Mouse (Mus musculus): ENCODE results near the gene Pdlim5. TPM values are rescaled to one million over a fixed set of nuclear protein-coding genes. Genes with fewer than 3 reads are reported as not detected.

Pdlim5 gene
- polyA plus RNA-seq, 1 experiment from 2014 or later, result 9.4 TPM

DNA sequence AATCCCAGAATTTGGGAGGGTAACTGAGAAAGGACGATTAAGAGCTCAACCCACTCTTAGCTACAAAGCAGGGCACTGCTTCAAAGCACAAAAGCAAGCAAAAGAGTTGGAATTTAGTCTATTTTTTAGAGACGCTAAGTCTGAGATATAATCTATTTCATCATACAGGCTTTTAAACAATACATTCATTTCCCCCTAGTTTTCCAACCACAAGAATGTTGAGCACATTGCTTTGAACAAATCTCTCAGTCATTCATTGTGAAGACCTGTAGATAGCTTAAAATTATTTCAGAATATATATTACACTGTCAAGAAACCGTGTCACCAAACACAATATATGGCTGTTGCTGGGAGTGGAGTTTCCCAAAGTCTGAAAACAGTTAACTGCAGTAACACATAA, 65.1 kb downstream of the Pdlim5 start:
- H3K4me1 ChIP-seq (ENCODE audit: insufficient read depth), result no peaks in the 10 kb centered on the region
- no peaks in the 10 kb centered on the region for H3K27me3 ChIP-seq (ENCODE audit: insufficient read depth, low read length)
- H3K27ac ChIP-seq (ENCODE audit: low read depth), result no peak overlapping the region
- no peak for DNase-seq
- H3K9me3 ChIP-seq (ENCODE audit: low read length), result no peaks in the 10 kb centered on the region
- TF ChIP-seq EP300 (IDR thresholded peaks at IDR 0.05; ENCODE audit: low read depth) (no peak), CTCF (IDR thresholded peaks at IDR 0.05; ENCODE audit: low read depth) (no peak)
- H3K4me2 ChIP-seq (ENCODE audit: low read depth, low read length), result no peak overlapping the region
- 60% methylated on average over 3 of the region's 3 CpGs for WGBS (ENCODE audit: insufficient replicate concordance)
- ATAC-seq, result no peak
- H3K4me3 ChIP-seq (ENCODE audit: low read depth, low read length), result no peak overlapping the region
- no peaks in the 10 kb centered on the region for H3K36me3 ChIP-seq (replicated peaks; ENCODE audit: insufficient read depth, low read length)
- H3K9ac ChIP-seq (replicated peaks), result no peak overlapping the region

DNA sequence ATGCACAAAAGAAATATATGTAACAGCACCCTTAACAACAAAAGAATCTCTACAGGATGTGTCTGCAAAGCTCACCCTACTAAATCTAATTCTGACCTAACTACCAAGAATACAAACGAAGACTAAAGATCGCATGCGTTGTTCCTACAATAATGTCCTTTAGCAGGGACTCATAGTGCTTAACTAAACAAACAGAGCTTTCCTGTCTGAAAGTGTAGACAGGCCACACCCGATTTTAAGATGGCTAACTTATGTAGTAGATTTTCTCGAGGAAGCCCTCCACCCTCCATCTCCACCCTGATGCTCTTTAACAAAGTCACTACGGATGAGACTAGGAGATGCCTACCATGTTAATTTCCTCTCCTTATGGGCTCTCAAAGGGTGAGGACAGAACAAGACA, 71.9 kb downstream of the Pdlim5 start:
- ATAC-seq, result no peak
- Histone ChIP-seq H3K9ac (replicated peaks) (no peak overlapping the region), H3K4me3 (ENCODE audit: low read depth, low read length) (no peak overlapping the region), H3K9me3 (ENCODE audit: low read length) (no peaks in the 10 kb centered on the region), H3K4me2 (ENCODE audit: low read depth, low read length) (no peak overlapping the region), H3K27me3 (ENCODE audit: insufficient read depth, low read length) (no peaks in the 10 kb centered on the region), H3K27ac (ENCODE audit: low read depth) (no peak overlapping the region), H3K36me3 (replicated peaks; ENCODE audit: insufficient read depth, low read length) (no peaks in the 10 kb centered on the region), H3K4me1 (ENCODE audit: insufficient read depth) (0 out of 2 replicates have a peak, but pooled peaks cover 2% of the 10 kb centered on the region)
- 52% methylated on average over 6 of the region's 6 CpGs for WGBS (ENCODE audit: insufficient replicate concordance)
- no peak for DNase-seq
- TF ChIP-seq EP300 (IDR thresholded peaks at IDR 0.05; ENCODE audit: low read depth), result no peak
- no peak for TF ChIP-seq CTCF (IDR thresholded peaks at IDR 0.05; ENCODE audit: low read depth)

DNA sequence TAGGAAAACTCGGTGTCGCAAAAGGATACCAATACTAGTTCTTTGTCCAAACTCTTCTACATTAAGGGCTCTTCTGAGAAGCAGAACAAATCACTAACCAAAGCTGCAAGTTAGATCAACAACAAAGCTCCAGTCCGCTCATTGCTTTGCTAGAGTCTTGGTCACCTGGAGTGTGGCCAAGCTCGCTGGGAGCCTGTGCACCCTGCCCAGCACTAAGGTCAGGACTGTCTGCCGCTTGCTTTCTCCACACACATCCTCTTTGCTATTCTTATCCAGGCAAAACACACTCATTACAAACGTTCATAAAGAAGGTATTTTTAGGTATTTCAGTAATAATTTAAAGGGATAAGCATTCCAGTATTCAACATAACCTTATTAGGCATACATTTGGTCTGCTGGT, 73.6 kb downstream of the Pdlim5 start:
- ATAC-seq, result 0 out of 2 replicates have a peak, but pooled peaks have one; percentile 33

GRCm38 (mm10) chr3:142318147-142318546, 77.3 kb downstream of the Pdlim5 start:
- WGBS (ENCODE audit: insufficient replicate concordance), result 70% methylated on average over 2 of the region's 2 CpGs
- H3K9me3 ChIP-seq (ENCODE audit: low read length), result no peaks in the 10 kb centered on the region
- no peak for ATAC-seq
- no peaks in the 10 kb centered on the region for H3K27me3 ChIP-seq (ENCODE audit: insufficient read depth, low read length)
- peak; percentile 25 for DNase-seq
- no peak overlapping the region for H3K4me3 ChIP-seq (ENCODE audit: low read depth, low read length)
- H3K27ac ChIP-seq (ENCODE audit: low read depth), result no peak overlapping the region
- TF ChIP-seq CTCF (IDR thresholded peaks at IDR 0.05; ENCODE audit: low read depth) (no peak), EP300 (IDR thresholded peaks at IDR 0.05; ENCODE audit: low read depth) (no peak)
- H3K4me2 ChIP-seq (ENCODE audit: low read depth, low read length), result no peak overlapping the region
- no peaks in the 10 kb centered on the region for H3K36me3 ChIP-seq (replicated peaks; ENCODE audit: insufficient read depth, low read length)
- 0 out of 2 replicates have a peak, but pooled peaks cover 3% of the 10 kb centered on the region for H3K4me1 ChIP-seq (ENCODE audit: insufficient read depth)
- H3K9ac ChIP-seq (replicated peaks), result no peak overlapping the region

More for the DNA sequence above, 73.6 kb downstream of the Pdlim5 start:
- no peak for TF ChIP-seq CTCF (IDR thresholded peaks at IDR 0.05; ENCODE audit: low read depth)
- H3K36me3 ChIP-seq (replicated peaks; ENCODE audit: insufficient read depth, low read length), result no peaks in the 10 kb centered on the region
- no peaks in the 10 kb centered on the region for H3K27me3 ChIP-seq (ENCODE audit: insufficient read depth, low read length)
- no peaks in the 10 kb centered on the region for H3K9me3 ChIP-seq (ENCODE audit: low read length)
- WGBS (ENCODE audit: insufficient replicate concordance), result 56% methylated on average over 6 of the region's 6 CpGs
- H3K27ac ChIP-seq (ENCODE audit: low read depth), result no peak overlapping the region
- no peak overlapping the region for H3K9ac ChIP-seq (replicated peaks)
- H3K4me2 ChIP-seq (ENCODE audit: low read depth, low read length), result no peak overlapping the region
- peak; percentile 61 for DNase-seq
- 0 out of 2 replicates have a peak, but pooled peaks cover 2% of the 10 kb centered on the region for H3K4me1 ChIP-seq (ENCODE audit: insufficient read depth)
- H3K4me3 ChIP-seq (ENCODE audit: low read depth, low read length), result no peak overlapping the region

DNA sequence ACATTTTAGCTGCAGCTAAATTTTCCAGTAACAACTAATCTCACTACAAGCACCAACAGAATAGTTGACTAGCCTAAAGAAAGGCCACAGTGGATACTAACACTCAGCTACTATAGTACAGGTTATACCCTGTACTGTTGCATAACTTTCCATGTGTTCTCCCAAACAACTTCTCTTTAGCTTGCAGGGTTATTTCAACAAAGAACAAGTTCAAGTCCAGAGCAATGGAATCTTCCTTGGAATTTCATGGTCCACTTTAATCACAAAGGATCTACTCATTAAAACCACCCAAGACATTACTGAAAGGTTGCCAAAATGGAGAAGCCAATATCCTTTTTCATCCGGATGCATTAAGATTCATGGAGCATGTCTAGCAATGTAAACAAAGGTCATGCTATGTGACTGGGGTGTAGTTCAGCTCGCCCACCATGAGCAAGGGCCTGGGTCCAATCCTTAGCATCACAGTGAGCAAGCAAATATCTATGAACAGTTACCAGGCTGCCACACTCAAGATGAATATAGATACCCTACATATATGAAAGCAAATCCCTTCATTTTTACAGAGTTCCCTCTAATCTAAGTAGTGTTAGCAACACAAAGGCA, 79.3 kb downstream of the Pdlim5 start:
- Histone ChIP-seq H3K27me3 (ENCODE audit: insufficient read depth, low read length) (no peaks in the 10 kb centered on the region), H3K4me2 (ENCODE audit: low read depth, low read length) (no peak overlapping the region), H3K27ac (ENCODE audit: low read depth) (no peak overlapping the region), H3K4me1 (ENCODE audit: insufficient read depth) (0 out of 2 replicates have a peak, but pooled peaks cover 3% of the 10 kb centered on the region), H3K36me3 (replicated peaks; ENCODE audit: insufficient read depth, low read length) (no peaks in the 10 kb centered on the region), H3K9me3 (ENCODE audit: low read length) (no peaks in the 10 kb centered on the region), H3K9ac (replicated peaks) (no peak overlapping the region), H3K4me3 (ENCODE audit: low read depth, low read length) (no peak overlapping the region)
- TF ChIP-seq CTCF (IDR thresholded peaks at IDR 0.05; ENCODE audit: low read depth), result no peak
- no peak for TF ChIP-seq EP300 (IDR thresholded peaks at IDR 0.05; ENCODE audit: low read depth)
- 67% methylated on average over 2 of the region's 2 CpGs for WGBS (ENCODE audit: insufficient replicate concordance)
- no peak for DNase-seq
- ATAC-seq, result no peak

DNA sequence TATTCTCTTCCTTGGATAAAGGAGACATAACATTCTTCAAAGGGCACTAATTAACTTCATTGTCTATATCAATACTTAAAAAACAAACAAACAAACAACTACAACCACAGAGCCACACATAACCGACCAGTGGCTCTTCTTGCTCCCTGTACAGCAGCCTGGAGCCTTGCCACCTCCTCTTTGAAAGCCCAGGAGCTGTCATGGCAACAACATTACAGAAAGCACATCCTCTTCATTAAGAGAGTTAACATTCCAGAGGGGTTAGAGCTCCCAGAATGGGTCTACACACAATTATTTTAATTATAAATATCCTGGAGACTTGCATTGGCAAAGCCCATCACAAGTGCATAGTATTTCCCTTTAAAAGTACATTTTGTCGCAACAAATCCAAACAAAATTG, 84.4 kb downstream of the Pdlim5 start:
- no peaks in the 10 kb centered on the region for H3K27me3 ChIP-seq (ENCODE audit: insufficient read depth, low read length)
- no peak overlapping the region for H3K4me3 ChIP-seq (ENCODE audit: low read depth, low read length)
- H3K4me1 ChIP-seq (ENCODE audit: insufficient read depth), result no peaks in the 10 kb centered on the region
- no peak for ATAC-seq
- no peak overlapping the region for H3K27ac ChIP-seq (ENCODE audit: low read depth)
- no peak for DNase-seq
- no peak overlapping the region for H3K9ac ChIP-seq (replicated peaks)
- 62% methylated on average over 2 of the region's 2 CpGs for WGBS (ENCODE audit: insufficient replicate concordance)
- no peak overlapping the region for H3K4me2 ChIP-seq (ENCODE audit: low read depth, low read length)
- H3K36me3 ChIP-seq (replicated peaks; ENCODE audit: insufficient read depth, low read length), result 0 out of 2 replicates have a peak, but pooled peaks cover under 1% of the 10 kb centered on the region
- TF ChIP-seq EP300 (IDR thresholded peaks at IDR 0.05; ENCODE audit: low read depth) (no peak), CTCF (IDR thresholded peaks at IDR 0.05; ENCODE audit: low read depth) (no peak)
- H3K9me3 ChIP-seq (ENCODE audit: low read length), result no peaks in the 10 kb centered on the region

Measured in liver, postnatal 0 days (tissue).